Mouse (Mus musculus): Measurements from ENCODE around the gene Hist1h3b.
"Not testable (repeated sequence)": the region's sequence is repeated elsewhere in the genome, so short reads cannot be mapped to it uniquely, and the experiment has no call there.

Hist1h3b gene

GRCm38 (mm10) chr13:23738677-23739068 lies 13.4 kb upstream of the Hist1h3b start, which contains the start of gene Hist1h1c:
Gene Hist1h1c, plus strand, starts transcription at chr13:23738808.
- DNase-seq (ENCODE audit: low read depth, low spot score): peak; percentile 68

GRCm38 (mm10) chr13:23739069-23739921 lies 12.8 kb upstream of the Hist1h3b start:
- DNase-seq (ENCODE audit: low read depth, low spot score): peak; percentile 82

GRCm38 (mm10) chr13:23739922-23740252 lies 12.2 kb upstream of the Hist1h3b start:
- DNase-seq (ENCODE audit: low read depth, low spot score): no peak

- no peak for DNase-seq (ENCODE audit: low read depth, low spot score)
These were observed 11.7 kb upstream of the Hist1h3b start for GRCm38 (mm10) chr13:23740256-23740840.

GRCm38 (mm10) chr13:23740910-23741309 lies 11.2 kb upstream of the Hist1h3b start:
- no peak for DNase-seq (ENCODE audit: low read depth, low spot score)

GRCm38 (mm10) chr13:23742007-23742406 lies 10.1 kb upstream of the Hist1h3b start:
- DNase-seq (ENCODE audit: low read depth, low spot score): no peak

- DNase-seq (ENCODE audit: low read depth, low spot score): no peak
These were observed 8.9 kb upstream of the Hist1h3b start for GRCm38 (mm10) chr13:23743215-23743614.

- DNase-seq (ENCODE audit: low read depth, low spot score): no peak
These were observed 8.1 kb upstream of the Hist1h3b start for GRCm38 (mm10) chr13:23743963-23744362.

- DNase-seq (ENCODE audit: low read depth, low spot score): no peak
These were observed 7.4 kb upstream of the Hist1h3b start for GRCm38 (mm10) chr13:23744421-23745380.

GRCm38 (mm10) chr13:23745381-23746161 lies 6.5 kb upstream of the Hist1h3b start, which contains the start of gene Hist1h3c:
Gene Hist1h3c, minus strand, starts transcription at chr13:23745602.
- DNase-seq (ENCODE audit: low read depth, low spot score): peak; percentile 73

- peak; percentile 82 for DNase-seq (ENCODE audit: low read depth, low spot score)
These were observed 5.6 kb upstream of the Hist1h3b start, which contains the start of gene Hist1h2bb for GRCm38 (mm10) chr13:23746201-23747080. Gene Hist1h2bb, plus strand, starts transcription at chr13:23746734.

- DNase-seq (ENCODE audit: low read depth, low spot score): no peak
These were observed 4.8 kb upstream of the Hist1h3b start for GRCm38 (mm10) chr13:23747081-23747891.

GRCm38 (mm10) chr13:23747892-23748288 lies 4.2 kb upstream of the Hist1h3b start:
- DNase-seq (ENCODE audit: low read depth, low spot score): no peak

- DNase-seq (ENCODE audit: low read depth, low spot score): no peak
These were observed 2.4 kb upstream of the Hist1h3b start for GRCm38 (mm10) chr13:23749563-23750121.

GRCm38 (mm10) chr13:23750839-23751477 lies 1.1 kb upstream of the Hist1h3b start, which contains the start of gene Hist1h2ab:
Gene Hist1h2ab, plus strand, starts transcription at chr13:23751126.
- not testable (repeated sequence) for DNase-seq (ENCODE audit: low read depth, low spot score)

GRCm38 (mm10) chr13:23751478-23751956 lies 550 bp upstream of the Hist1h3b start:
- DNase-seq (ENCODE audit: low read depth, low spot score): no peak

- DNase-seq (ENCODE audit: low read depth, low spot score): no peak
These were observed 690 bp downstream of the Hist1h3b start for GRCm38 (mm10) chr13:23752742-23753172.
